Mouse (Mus musculus): ENCODE measurements around the gene Glipr1.

DNA sequence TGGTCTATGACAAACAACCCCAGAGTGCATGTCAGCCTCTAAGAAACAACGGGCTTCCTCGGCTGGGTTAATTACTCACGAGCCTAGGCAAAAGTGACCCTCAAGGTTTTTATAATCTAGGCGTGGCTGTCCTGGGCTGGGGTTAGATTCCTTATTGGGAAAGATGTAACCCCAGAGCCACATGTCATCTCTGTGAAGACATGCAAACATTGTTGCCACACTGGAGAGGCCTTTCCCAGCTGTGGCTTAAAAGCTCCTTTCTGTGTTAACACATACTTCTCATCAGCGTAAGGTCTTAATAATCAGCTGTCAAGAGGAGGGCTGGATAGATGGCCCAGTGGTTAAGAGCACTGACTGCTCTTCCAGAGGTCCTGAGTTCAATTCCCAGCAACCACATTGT lies 19.4 kb downstream of the Glipr1 start:
- TF ChIP-seq CTCF (IDR thresholded peaks at IDR 0.05; ENCODE audit: borderline replicate concordance, insufficient read depth, low read length), result no peak
- TF ChIP-seq POLR2A (IDR thresholded peaks at IDR 0.05; ENCODE audit: low read depth, low read length), result no peak
